Mouse (Mus musculus) hindbrain, embryonic 16.5 days (tissue): ENCODE results near the gene Mrpl19. TPM values are rescaled to one million over a fixed set of nuclear protein-coding genes. Genes with fewer than 3 reads are reported as not detected.

Experiments
- ATAC-seq: fragments of 200-750 bp; cut with Nextera tagmentation; 2 replicates; pipeline ENCODE4 v1.8.0; 2017; ENCODE audit warnings: moderate TSS enrichment, moderate library complexity
- H3K27ac ChIP-seq: fragments of 300-500 bp; sonication (generic); 2 replicates; pipeline ENCODE4 v1.5.1; 2014; ENCODE audit warnings: low read depth, mild to moderate bottlenecking, control low read depth, low read length, moderate library complexity
- H3K27me3 ChIP-seq: fragments of 300-500 bp; sonication (generic); replicated peaks from 2 replicates; pipeline ENCODE4 v1.6.1; 2014; ENCODE audit warnings: low read length; ENCODE audit not compliant: control insufficient read depth, insufficient read depth
- H3K36me3 ChIP-seq: fragments of 300-500 bp; sonication (generic); 2 replicates; pipeline ENCODE4 v1.6.1; 2014; ENCODE audit warnings: mild to moderate bottlenecking, low read length, moderate library complexity, mixed read lengths; ENCODE audit not compliant: control insufficient read depth, insufficient read depth
- H3K4me1 ChIP-seq: fragments of 300-500 bp; sonication (generic); 2 replicates; pipeline ENCODE4 v1.6.1; 2014; ENCODE audit warnings: low read depth, low read length; ENCODE audit not compliant: control insufficient read depth, insufficient read depth
- H3K4me2 ChIP-seq: fragments of 300-500 bp; sonication (generic); 2 replicates; pipeline ENCODE4 v1.6.1; 2014; ENCODE audit warnings: mild to moderate bottlenecking, low read length, control low read depth, moderate library complexity
- H3K4me3 ChIP-seq: fragments of 300-500 bp; sonication (generic); 2 replicates; pipeline ENCODE4 v1.5.1; 2014; ENCODE audit warnings: mild to moderate bottlenecking, low read length, control low read depth, moderate library complexity
- H3K9ac ChIP-seq: fragments of 300-500 bp; sonication (generic); 2 replicates; pipeline ENCODE4 v1.6.1; 2014; ENCODE audit warnings: low read depth, mild to moderate bottlenecking, control low read depth, low read length, moderate library complexity
- H3K9me3 ChIP-seq: fragments of 300-500 bp; sonication (generic); 2 replicates; pipeline ENCODE4 v1.6.1; 2014; ENCODE audit warnings: mild to moderate bottlenecking, low read length, moderate library complexity; ENCODE audit not compliant: control insufficient read depth
- WGBS: fragments of 180-500 bp; shearing (Covaris S2); extraction: QIAGEN DNeasy Blood & Tissue Kit; methylation state at CpG from one replicate; pipeline ENCODE4 v1.1.7; 2014; 5-methylcytosine and 5-hydroxymethylcytosine counted together
- polyA plus RNA-seq: library from polyadenylated mRNA; unstranded; fragments of >200 nt; fragmentation: Nextera tagmentation; extraction: Ambion mirVana; gene quantifications from 2 replicates; pipeline ENCODE4 v1.2.1, GENCODE M21; 2015

The Mrpl19 gene
- polyA plus RNA-seq, result 45.4 and 48.1 TPM in 2 replicates

DNA sequence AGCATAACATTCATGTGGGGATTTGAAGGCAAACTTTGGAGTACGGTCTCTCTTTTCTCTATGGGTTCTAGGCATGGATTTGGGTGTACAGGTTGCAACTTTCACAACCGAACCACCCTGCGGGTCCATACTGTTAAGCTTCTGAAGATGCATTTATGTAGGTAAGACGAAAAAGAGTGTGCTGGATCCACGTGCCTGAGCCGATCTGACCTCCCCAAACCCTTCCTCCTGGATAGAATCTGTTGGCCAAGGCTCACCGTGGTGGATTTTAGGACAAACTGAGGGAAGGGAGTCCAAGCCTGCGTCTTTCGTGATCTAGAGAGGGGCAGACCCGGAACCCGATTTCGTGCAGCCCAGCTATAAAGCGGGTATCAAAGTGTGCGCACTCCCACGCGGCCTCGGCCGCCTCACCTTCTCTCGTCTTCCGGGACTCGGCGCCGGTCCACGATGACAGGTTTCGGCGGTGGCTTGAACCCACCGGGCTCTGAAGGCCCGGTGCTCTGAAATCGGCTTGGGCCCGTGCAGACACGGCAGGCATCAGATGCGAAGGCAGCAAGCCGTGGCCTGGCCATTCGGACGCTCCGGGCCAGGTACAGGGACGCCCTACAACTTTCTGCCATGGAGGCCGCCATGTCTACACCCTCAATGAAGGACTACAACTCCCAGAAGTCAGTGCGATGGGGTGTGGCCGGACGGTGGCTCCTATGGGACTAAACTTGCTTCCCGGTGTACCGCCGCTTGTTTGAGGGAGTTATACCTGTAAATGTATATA is at the start of gene Mrpl19:
Gene Mrpl19 (minus strand): TSS at position 663 of the 772 bp plus-strand sequence.
- H3K4me1 ChIP-seq, result peaks cover 9% of the 10 kb centered on the region
- H3K9ac ChIP-seq, result peak within 1 kb of the TSS; percentile 83
- no peaks in the 10 kb centered on the region for H3K27me3 ChIP-seq
- under 1% methylated on average over 44 of the region's 44 CpGs for WGBS
- no peaks in the 10 kb centered on the region for H3K9me3 ChIP-seq
- peak within 1 kb of the TSS; percentile 90 for H3K4me3 ChIP-seq
- peak; percentile 97 for ATAC-seq
- no peak within 1 kb of the TSS for H3K27ac ChIP-seq
- H3K36me3 ChIP-seq, result peaks cover 18% of the 10 kb centered on the region
- H3K4me2 ChIP-seq, result peak within 1 kb of the TSS; percentile 67

- Histone ChIP-seq H3K27ac (no peak overlapping the region), H3K27me3 (no peaks in the 10 kb centered on the region), H3K9ac (no peak overlapping the region), H3K9me3 (0 out of 2 replicates have a peak, but pooled peaks cover 3% of the 10 kb centered on the region), H3K4me3 (no peak overlapping the region), H3K4me1 (no peaks in the 10 kb centered on the region), H3K36me3 (no peaks in the 10 kb centered on the region), H3K4me2 (no peak overlapping the region)
- ATAC-seq, result no peak
- WGBS, result 44% methylated on average over 1 of the region's 1 CpGs
These were observed 46.6 kb upstream of the Mrpl19 start for GRCm38 (mm10) chr6:82012392-82012791.

DNA sequence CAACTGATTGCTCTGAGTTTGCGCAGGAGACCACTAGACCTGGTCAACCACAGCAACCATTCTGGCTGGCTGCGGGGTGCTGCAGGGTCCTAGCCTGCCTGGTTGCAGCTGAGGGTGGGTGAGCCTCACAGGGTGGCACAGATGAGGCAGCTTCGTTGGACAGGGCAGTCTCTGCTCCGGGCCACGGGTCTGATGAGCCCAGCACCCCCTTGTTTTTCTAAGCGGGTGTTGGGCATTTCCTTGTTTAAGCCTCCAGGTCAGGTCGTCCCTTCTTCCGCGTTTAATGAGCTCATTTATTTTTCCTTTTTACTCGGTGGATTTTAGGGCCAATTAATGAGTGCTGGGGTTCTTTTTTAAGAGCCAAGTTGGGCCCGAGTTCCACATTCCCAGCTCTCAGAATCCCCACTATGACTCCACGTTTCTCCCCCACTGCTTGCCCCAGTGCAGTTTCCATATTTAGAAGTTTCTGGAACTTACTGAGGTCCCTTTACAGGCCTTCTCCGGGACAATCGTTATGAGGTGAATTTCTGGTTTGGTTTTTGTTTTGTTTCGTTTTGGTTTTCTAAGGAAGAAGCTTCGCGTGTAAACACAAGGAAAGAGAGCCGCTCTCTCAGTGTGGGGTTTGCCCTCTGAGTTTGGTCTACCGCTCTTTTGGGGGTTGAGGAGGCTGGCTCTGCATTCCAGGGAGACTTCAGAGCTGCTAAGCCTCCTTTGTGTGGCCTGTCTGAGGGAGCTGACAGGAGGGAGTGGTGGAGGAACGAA is 24.5 kb upstream of the Mrpl19 start:
- Histone ChIP-seq H3K4me1 (peaks cover 2% of the 10 kb centered on the region; the same call in 1 of the 2 replicates), H3K27ac (no peak overlapping the region), H3K9me3 (no peaks in the 10 kb centered on the region), H3K27me3 (no peaks in the 10 kb centered on the region; the same call in 1 of the 2 replicates), H3K36me3 (no peaks in the 10 kb centered on the region), H3K4me2 (0 out of 2 replicates have a peak overlapping the region, but pooled peaks have one; percentile 5), H3K9ac (no peak overlapping the region), H3K4me3 (no peak overlapping the region)
- no peak for ATAC-seq
- WGBS, result 48% methylated on average over 20 of the region's 20 CpGs

DNA sequence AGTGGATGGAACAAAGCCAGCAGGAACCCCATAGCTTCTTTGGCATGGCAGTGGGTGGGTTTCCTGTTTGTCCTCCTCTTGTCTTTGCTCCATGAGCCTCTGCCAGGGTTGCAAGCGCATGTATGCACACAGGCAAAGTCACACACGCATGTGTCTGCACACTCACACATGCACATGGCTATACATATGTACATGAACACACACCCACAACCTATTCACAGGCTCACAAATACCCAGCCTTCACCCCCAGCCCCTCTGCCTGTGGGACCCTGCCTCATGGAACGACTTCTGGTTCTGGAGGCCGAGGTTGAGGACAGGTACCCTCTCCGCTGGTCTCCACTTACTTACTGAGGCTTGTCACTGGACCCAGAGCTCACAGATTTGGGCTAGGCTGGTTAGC is 22.6 kb upstream of the Mrpl19 start:
- Histone ChIP-seq H3K4me2 (no peak overlapping the region), H3K36me3 (no peaks in the 10 kb centered on the region), H3K27me3 (no peaks in the 10 kb centered on the region; the same call in 1 of the 2 replicates), H3K4me1 (peaks cover 2% of the 10 kb centered on the region; the same call in 1 of the 2 replicates), H3K27ac (no peak overlapping the region), H3K9me3 (no peaks in the 10 kb centered on the region), H3K4me3 (no peak overlapping the region), H3K9ac (no peak overlapping the region)
- 85% methylated on average over 5 of the region's 5 CpGs for WGBS
- no peak for ATAC-seq

DNA sequence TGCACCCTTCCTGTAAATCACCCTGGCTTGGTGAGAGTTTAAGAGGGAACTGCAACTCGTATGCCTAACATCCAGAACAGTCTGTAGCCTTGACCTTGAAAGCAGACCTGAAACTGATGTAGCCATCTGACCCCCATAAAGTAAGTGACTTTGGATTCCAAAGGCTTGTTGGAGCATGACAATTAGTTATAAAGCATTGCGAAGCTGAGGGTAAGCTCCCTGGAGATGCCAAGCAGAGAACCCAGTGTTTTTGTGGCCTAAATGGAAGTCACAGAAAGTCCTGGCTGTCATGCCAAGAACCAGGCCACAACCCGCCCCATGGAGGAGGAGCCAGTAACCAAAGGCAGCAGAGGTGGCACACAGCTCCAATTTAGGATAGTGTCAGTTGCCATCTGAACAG is 21.8 kb upstream of the Mrpl19 start:
- peaks cover 2% of the 10 kb centered on the region; the same call in 1 of the 2 replicates for H3K4me1 ChIP-seq
- no peak overlapping the region for H3K9ac ChIP-seq
- no peak overlapping the region for H3K4me2 ChIP-seq
- no peaks in the 10 kb centered on the region; the same call in 1 of the 2 replicates for H3K27me3 ChIP-seq
- 64% methylated on average over 3 of the region's 3 CpGs for WGBS
- peak; percentile 26; the same call in 1 of the 2 replicates for ATAC-seq
- H3K36me3 ChIP-seq, result no peaks in the 10 kb centered on the region
- no peak overlapping the region for H3K27ac ChIP-seq
- no peaks in the 10 kb centered on the region for H3K9me3 ChIP-seq
- no peak overlapping the region for H3K4me3 ChIP-seq

DNA sequence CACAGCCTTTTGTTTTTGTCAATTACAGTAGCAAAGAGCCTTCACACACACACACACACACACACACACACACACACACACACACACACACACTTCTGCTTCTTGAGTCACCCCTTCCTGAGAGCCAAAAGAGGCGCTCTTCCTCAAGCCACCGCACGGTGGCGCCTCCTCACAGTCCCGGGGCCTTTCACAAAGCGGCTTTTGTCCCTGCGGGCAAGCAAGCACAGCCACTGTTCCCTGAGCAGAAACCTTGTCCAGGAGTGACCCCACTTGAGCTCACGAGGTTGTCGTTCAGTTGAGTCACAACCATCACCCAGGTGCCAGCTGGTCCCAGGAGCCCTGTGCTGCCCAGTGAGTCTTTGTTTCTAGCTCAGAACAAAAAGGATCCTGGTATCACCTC is 21.3 kb upstream of the Mrpl19 start:
- no peak overlapping the region for H3K27ac ChIP-seq
- H3K27me3 ChIP-seq, result no peaks in the 10 kb centered on the region; the same call in 1 of the 2 replicates
- peak; percentile 79 for ATAC-seq
- WGBS, result 2% methylated on average over 9 of the region's 9 CpGs
- no peak overlapping the region for H3K4me2 ChIP-seq
- no peak overlapping the region for H3K4me3 ChIP-seq
- H3K9ac ChIP-seq, result no peak overlapping the region
- H3K36me3 ChIP-seq, result no peaks in the 10 kb centered on the region
- H3K4me1 ChIP-seq, result peaks cover 2% of the 10 kb centered on the region; the same call in 1 of the 2 replicates
- no peaks in the 10 kb centered on the region for H3K9me3 ChIP-seq

DNA sequence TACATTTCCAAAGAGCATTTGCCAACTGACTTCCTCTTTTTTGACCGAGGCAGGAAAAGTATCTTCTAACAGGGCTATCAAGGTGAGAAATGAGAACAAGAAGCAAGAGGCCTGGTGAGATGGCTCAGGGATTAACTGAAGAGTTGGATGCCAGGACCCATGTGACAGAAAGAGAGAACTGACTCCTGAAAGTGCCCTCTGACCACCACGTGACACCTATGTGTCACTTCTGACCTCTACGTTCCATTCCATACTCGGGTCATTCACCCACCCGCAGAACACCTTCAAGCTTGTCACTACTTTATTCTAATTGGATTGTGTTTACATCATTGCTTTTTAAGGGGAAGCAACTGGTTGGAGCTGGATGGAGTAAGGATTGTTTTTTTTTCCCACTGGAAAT is 20.8 kb upstream of the Mrpl19 start:
- Histone ChIP-seq H3K4me3 (no peak overlapping the region), H3K4me2 (no peak overlapping the region), H3K9me3 (no peaks in the 10 kb centered on the region), H3K27me3 (no peaks in the 10 kb centered on the region; the same call in 1 of the 2 replicates), H3K36me3 (no peaks in the 10 kb centered on the region), H3K4me1 (peaks cover 2% of the 10 kb centered on the region; the same call in 1 of the 2 replicates), H3K9ac (no peak overlapping the region), H3K27ac (no peak overlapping the region)
- no peak for ATAC-seq
- WGBS, result 53% methylated on average over 5 of the region's 5 CpGs

GRCm38 (mm10) chr6:81986171-81986570 is 20.4 kb upstream of the Mrpl19 start:
- Histone ChIP-seq H3K27me3 (no peaks in the 10 kb centered on the region; the same call in 1 of the 2 replicates), H3K4me2 (no peak overlapping the region), H3K9ac (no peak overlapping the region), H3K4me3 (no peak overlapping the region), H3K36me3 (no peaks in the 10 kb centered on the region), H3K4me1 (peaks cover 2% of the 10 kb centered on the region; the same call in 1 of the 2 replicates), H3K9me3 (no peaks in the 10 kb centered on the region), H3K27ac (no peak overlapping the region)
- ATAC-seq, result no peak
- WGBS, result 95% methylated on average over 8 of the region's 8 CpGs

GRCm38 (mm10) chr6:81979286-81979685 is 13.5 kb upstream of the Mrpl19 start:
- Histone ChIP-seq H3K27ac (no peak overlapping the region), H3K4me1 (no peaks in the 10 kb centered on the region), H3K36me3 (no peaks in the 10 kb centered on the region), H3K9ac (no peak overlapping the region), H3K4me2 (no peak overlapping the region), H3K4me3 (no peak overlapping the region), H3K27me3 (no peaks in the 10 kb centered on the region), H3K9me3 (no peaks in the 10 kb centered on the region)
- WGBS, result 81% methylated on average over 4 of the region's 4 CpGs
- ATAC-seq, result no peak
